Mouse (Mus musculus) hindbrain, embryonic 16.5 days (tissue): Measurements from ENCODE around the gene Oxct2b. TPM values are rescaled to one million over a fixed set of nuclear protein-coding genes. Genes with fewer than 3 reads are reported as not detected.

Experiments
- ATAC-seq: fragments of 200-750 bp; cut with Nextera tagmentation; 2 replicates; pipeline ENCODE4 v1.8.0; 2017; ENCODE audit warnings: moderate TSS enrichment, moderate library complexity
- H3K27ac ChIP-seq: fragments of 300-500 bp; sonication (generic); 2 replicates; pipeline ENCODE4 v1.5.1; 2014; ENCODE audit warnings: low read depth, mild to moderate bottlenecking, control low read depth, low read length, moderate library complexity
- H3K27me3 ChIP-seq: fragments of 300-500 bp; sonication (generic); replicated peaks from 2 replicates; pipeline ENCODE4 v1.6.1; 2014; ENCODE audit warnings: low read length; ENCODE audit not compliant: control insufficient read depth, insufficient read depth
- H3K36me3 ChIP-seq: fragments of 300-500 bp; sonication (generic); 2 replicates; pipeline ENCODE4 v1.6.1; 2014; ENCODE audit warnings: mild to moderate bottlenecking, low read length, moderate library complexity, mixed read lengths; ENCODE audit not compliant: control insufficient read depth, insufficient read depth
- H3K4me1 ChIP-seq: fragments of 300-500 bp; sonication (generic); 2 replicates; pipeline ENCODE4 v1.6.1; 2014; ENCODE audit warnings: low read depth, low read length; ENCODE audit not compliant: control insufficient read depth, insufficient read depth
- H3K4me2 ChIP-seq: fragments of 300-500 bp; sonication (generic); 2 replicates; pipeline ENCODE4 v1.6.1; 2014; ENCODE audit warnings: mild to moderate bottlenecking, low read length, control low read depth, moderate library complexity
- H3K4me3 ChIP-seq: fragments of 300-500 bp; sonication (generic); 2 replicates; pipeline ENCODE4 v1.5.1; 2014; ENCODE audit warnings: mild to moderate bottlenecking, low read length, control low read depth, moderate library complexity
- H3K9ac ChIP-seq: fragments of 300-500 bp; sonication (generic); 2 replicates; pipeline ENCODE4 v1.6.1; 2014; ENCODE audit warnings: low read depth, mild to moderate bottlenecking, control low read depth, low read length, moderate library complexity
- H3K9me3 ChIP-seq: fragments of 300-500 bp; sonication (generic); 2 replicates; pipeline ENCODE4 v1.6.1; 2014; ENCODE audit warnings: mild to moderate bottlenecking, low read length, moderate library complexity; ENCODE audit not compliant: control insufficient read depth
- WGBS: fragments of 180-500 bp; shearing (Covaris S2); extraction: QIAGEN DNeasy Blood & Tissue Kit; methylation state at CpG from one replicate; pipeline ENCODE4 v1.1.7; 2014; 5-methylcytosine and 5-hydroxymethylcytosine counted together
- polyA plus RNA-seq: library from polyadenylated mRNA; unstranded; fragments of >200 nt; fragmentation: Nextera tagmentation; extraction: Ambion mirVana; gene quantifications from 2 replicates; pipeline ENCODE4 v1.2.1, GENCODE M21; 2015

Gene Oxct2b
- polyA plus RNA-seq: 0.59 and 0.81 TPM in 2 replicates

- Histone ChIP-seq H3K27me3 (peaks cover 5% of the 10 kb centered on the region), H3K36me3 (no peaks in the 10 kb centered on the region), H3K9me3 (no peaks in the 10 kb centered on the region), H3K4me3 (peak within 1 kb of the TSS; percentile 46), H3K9ac (peak within 1 kb of the TSS; percentile 52), H3K4me2 (peak within 1 kb of the TSS; percentile 67), H3K27ac (no peak within 1 kb of the TSS), H3K4me1 (no peaks in the 10 kb centered on the region)
- peak; percentile 54 for ATAC-seq
- 10% methylated on average over 21 of the region's 22 CpGs for WGBS
Observed at GRCm38 (mm10) chr4:123116011-123116410, at the start of gene Oxct2b. Oxct2b (plus strand) TSS chr4:123116266.

GRCm38 (mm10) chr4:123068646-123069045 lies 47.4 kb upstream of the Oxct2b start:
- Histone ChIP-seq H3K4me3 (no peak overlapping the region), H3K27me3 (no peaks in the 10 kb centered on the region), H3K9me3 (no peaks in the 10 kb centered on the region), H3K9ac (no peak overlapping the region), H3K36me3 (no peaks in the 10 kb centered on the region), H3K4me2 (no peak overlapping the region), H3K27ac (no peak overlapping the region), H3K4me1 (no peaks in the 10 kb centered on the region)
- 88% methylated on average over 6 of the region's 6 CpGs for WGBS
- ATAC-seq: no peak

- WGBS: 14% methylated on average over 13 of the region's 13 CpGs
- Histone ChIP-seq H3K36me3 (no peaks in the 10 kb centered on the region), H3K4me3 (no peak overlapping the region), H3K27me3 (no peaks in the 10 kb centered on the region), H3K27ac (no peak overlapping the region), H3K4me1 (no peaks in the 10 kb centered on the region), H3K4me2 (peak overlapping the region; percentile 35), H3K9ac (no peak overlapping the region; the same call in 1 of the 2 replicates), H3K9me3 (no peaks in the 10 kb centered on the region)
- no peak for ATAC-seq
Observed at GRCm38 (mm10) chr4:123071266-123071966, 44.6 kb upstream of the Oxct2b start.

- Histone ChIP-seq H3K4me1 (no peaks in the 10 kb centered on the region), H3K9me3 (no peaks in the 10 kb centered on the region), H3K27ac (no peak overlapping the region), H3K27me3 (no peaks in the 10 kb centered on the region), H3K36me3 (no peaks in the 10 kb centered on the region), H3K9ac (no peak overlapping the region), H3K4me3 (no peak overlapping the region), H3K4me2 (no peak overlapping the region)
- WGBS: 48% methylated on average over 8 of the region's 8 CpGs
- no peak for ATAC-seq
Observed at GRCm38 (mm10) chr4:123076928-123077327, 39.1 kb upstream of the Oxct2b start.

GRCm38 (mm10) chr4:123078231-123078630 lies 37.8 kb upstream of the Oxct2b start:
- ATAC-seq: no peak
- H3K27ac ChIP-seq: no peak overlapping the region
- H3K9ac ChIP-seq: no peak overlapping the region
- no peaks in the 10 kb centered on the region for H3K27me3 ChIP-seq
- H3K4me1 ChIP-seq: no peaks in the 10 kb centered on the region
- WGBS: 90% methylated on average over 4 of the region's 4 CpGs
- H3K36me3 ChIP-seq: no peaks in the 10 kb centered on the region
- no peak overlapping the region for H3K4me2 ChIP-seq
- H3K9me3 ChIP-seq: no peaks in the 10 kb centered on the region
- H3K4me3 ChIP-seq: no peak overlapping the region

- H3K9me3 ChIP-seq: no peaks in the 10 kb centered on the region
- H3K27me3 ChIP-seq: no peaks in the 10 kb centered on the region
- H3K36me3 ChIP-seq: no peaks in the 10 kb centered on the region
- no peaks in the 10 kb centered on the region for H3K4me1 ChIP-seq
- WGBS: 35% methylated on average over 13 of the region's 13 CpGs
- H3K9ac ChIP-seq: no peak overlapping the region
- H3K4me2 ChIP-seq: no peak overlapping the region
- no peak overlapping the region for H3K4me3 ChIP-seq
- no peak for ATAC-seq
- no peak overlapping the region for H3K27ac ChIP-seq
Observed at GRCm38 (mm10) chr4:123080791-123081190, 35.3 kb upstream of the Oxct2b start.

- Histone ChIP-seq H3K36me3 (no peaks in the 10 kb centered on the region), H3K9ac (no peak overlapping the region), H3K4me2 (no peak overlapping the region), H3K4me3 (no peak overlapping the region), H3K27me3 (no peaks in the 10 kb centered on the region), H3K4me1 (no peaks in the 10 kb centered on the region), H3K27ac (no peak overlapping the region), H3K9me3 (no peaks in the 10 kb centered on the region)
- peak; percentile 58 for ATAC-seq
- 71% methylated on average over 20 of the region's 20 CpGs for WGBS
Observed at GRCm38 (mm10) chr4:123082283-123083163, 33.5 kb upstream of the Oxct2b start.

GRCm38 (mm10) chr4:123083323-123083902 lies 32.7 kb upstream of the Oxct2b start:
- Histone ChIP-seq H3K9me3 (no peaks in the 10 kb centered on the region), H3K36me3 (no peaks in the 10 kb centered on the region), H3K4me3 (no peak overlapping the region), H3K4me2 (no peak overlapping the region), H3K9ac (no peak overlapping the region), H3K27me3 (no peaks in the 10 kb centered on the region), H3K4me1 (no peaks in the 10 kb centered on the region), H3K27ac (no peak overlapping the region)
- WGBS: 68% methylated on average over 13 of the region's 13 CpGs
- ATAC-seq: no peak

- Histone ChIP-seq H3K27me3 (no peaks in the 10 kb centered on the region), H3K4me1 (no peaks in the 10 kb centered on the region), H3K4me2 (no peak overlapping the region), H3K27ac (no peak overlapping the region), H3K9me3 (no peaks in the 10 kb centered on the region), H3K36me3 (no peaks in the 10 kb centered on the region), H3K4me3 (no peak overlapping the region), H3K9ac (no peak overlapping the region)
- ATAC-seq: no peak
- 88% methylated on average over 2 of the region's 2 CpGs for WGBS
Observed at GRCm38 (mm10) chr4:123085290-123085689, 30.8 kb upstream of the Oxct2b start.
